Mouse (Mus musculus) ES-E14 (cell line): ENCODE results near the gene Igsf23.

ENCODE experiments used
- CHD2 ChIP-seq: IDR thresholded peaks from 2 replicates; pipeline ENCODE4 v1.6.1; 2014; ENCODE audit warnings: mild to moderate bottlenecking, low read depth, low read length, inconsistent platforms
- HCFC1 ChIP-seq: IDR thresholded peaks from 2 replicates; pipeline ENCODE4 v1.6.1; 2012; ENCODE audit warnings: low read length, inconsistent platforms, borderline replicate concordance; ENCODE audit not compliant: insufficient read depth
- MAFK ChIP-seq: IDR thresholded peaks from 2 replicates; pipeline ENCODE4 v1.6.1; 2014; ENCODE audit warnings: mild to moderate bottlenecking, low read depth, low read length, inconsistent platforms; ENCODE audit not compliant: insufficient read depth
- ZC3H11A ChIP-seq: IDR thresholded peaks from 2 replicates; pipeline ENCODE4 v1.6.1; 2012; ENCODE audit warnings: low read depth, mild to moderate bottlenecking, inconsistent platforms, low read length, borderline replicate concordance
- ZNF384 ChIP-seq: IDR thresholded peaks from 2 replicates; pipeline ENCODE4 v1.6.1; 2012; ENCODE audit warnings: low read depth, low read length, inconsistent platforms

GRCm38 (mm10) chr7:19962423-19962822 lies 11.9 kb upstream of the Igsf23 start:
- no peak for TF ChIP-seq CHD2
- TF ChIP-seq ZC3H11A, result no peak
- no peak for TF ChIP-seq ZNF384
- no peak for TF ChIP-seq HCFC1
- no peak for TF ChIP-seq MAFK
